Mouse (Mus musculus) embryonic facial prominence, embryonic 11.5 days (tissue): ENCODE measurements around the gene Trex1. TPM values are rescaled to one million over a fixed set of nuclear protein-coding genes. Genes with fewer than 3 reads are reported as not detected.

ENCODE experiments used
- ATAC-seq: fragments of 200-750 bp; cut with Nextera tagmentation; replicated peaks from 2 replicates; pipeline ENCODE4 v1.8.0; 2017; ENCODE audit warnings: low read depth; ENCODE audit not compliant: insufficient number of reproducible peaks, low FRiP score, low TSS enrichment
- DNase-seq: peaks from one replicate; pipeline ENCODE4 v3.0.0-alpha.2; 2015; ENCODE audit warnings: low spot score
- H3K27ac ChIP-seq: fragments of 300-500 bp; sonication (generic); replicated peaks from 2 replicates; pipeline ENCODE4 v1.5.1; 2014; ENCODE audit warnings: mild to moderate bottlenecking, low read depth, low read length, control low read depth
- H3K27me3 ChIP-seq: fragments of 300-500 bp; sonication (generic); 2 replicates; pipeline ENCODE4 v1.6.1; 2014; ENCODE audit warnings: mild to moderate bottlenecking, low read length, moderate library complexity, mixed read lengths; ENCODE audit not compliant: control insufficient read depth, insufficient read depth
- H3K36me3 ChIP-seq: fragments of 300-500 bp; sonication (generic); replicated peaks from 2 replicates; pipeline ENCODE4 v1.6.1; 2014; ENCODE audit warnings: low read depth, mild to moderate bottlenecking, low read length, moderate library complexity, mixed read lengths; ENCODE audit not compliant: control insufficient read depth, insufficient read depth
- H3K4me1 ChIP-seq: fragments of 300-500 bp; sonication (generic); 2 replicates; pipeline ENCODE4 v1.6.1; 2014; ENCODE audit warnings: low read length, mixed read lengths; ENCODE audit not compliant: control insufficient read depth, insufficient read depth
- H3K4me2 ChIP-seq: fragments of 300-500 bp; sonication (generic); 2 replicates; pipeline ENCODE4 v1.6.1; 2014; ENCODE audit warnings: low read depth, mild to moderate bottlenecking, control low read depth, low read length, moderate library complexity
- H3K4me3 ChIP-seq: fragments of 300-500 bp; sonication (generic); 2 replicates; pipeline ENCODE4 v1.5.1; 2014; ENCODE audit warnings: low read depth, low read length, control low read depth
- H3K9ac ChIP-seq: fragments of 300-500 bp; sonication (generic); replicated peaks from 2 replicates; pipeline ENCODE4 v1.6.1; 2014; ENCODE audit warnings: mild to moderate bottlenecking, control low read depth, low read length
- H3K9me3 ChIP-seq: fragments of 300-500 bp; sonication (generic); replicated peaks from 2 replicates; pipeline ENCODE4 v1.6.1; 2016; ENCODE audit warnings: mild to moderate bottlenecking, low read length, inconsistent platforms, mixed read lengths; ENCODE audit not compliant: control insufficient read depth
- WGBS: fragments of 180-500 bp; shearing (Covaris S2); extraction: QIAGEN DNeasy Blood & Tissue Kit; methylation state at CpG from one replicate; pipeline ENCODE4 v1.1.7; 2014; 5-methylcytosine and 5-hydroxymethylcytosine counted together
- polyA plus RNA-seq: library from polyadenylated mRNA; unstranded; fragments of >200 nt; fragmentation: Nextera tagmentation; extraction: Ambion mirVana; gene quantifications from 2 replicates; pipeline ENCODE4 v1.2.1, GENCODE M21; 2014

The Trex1 gene
- polyA plus RNA-seq: 4.5 and 7.8 TPM in 2 replicates

DNA sequence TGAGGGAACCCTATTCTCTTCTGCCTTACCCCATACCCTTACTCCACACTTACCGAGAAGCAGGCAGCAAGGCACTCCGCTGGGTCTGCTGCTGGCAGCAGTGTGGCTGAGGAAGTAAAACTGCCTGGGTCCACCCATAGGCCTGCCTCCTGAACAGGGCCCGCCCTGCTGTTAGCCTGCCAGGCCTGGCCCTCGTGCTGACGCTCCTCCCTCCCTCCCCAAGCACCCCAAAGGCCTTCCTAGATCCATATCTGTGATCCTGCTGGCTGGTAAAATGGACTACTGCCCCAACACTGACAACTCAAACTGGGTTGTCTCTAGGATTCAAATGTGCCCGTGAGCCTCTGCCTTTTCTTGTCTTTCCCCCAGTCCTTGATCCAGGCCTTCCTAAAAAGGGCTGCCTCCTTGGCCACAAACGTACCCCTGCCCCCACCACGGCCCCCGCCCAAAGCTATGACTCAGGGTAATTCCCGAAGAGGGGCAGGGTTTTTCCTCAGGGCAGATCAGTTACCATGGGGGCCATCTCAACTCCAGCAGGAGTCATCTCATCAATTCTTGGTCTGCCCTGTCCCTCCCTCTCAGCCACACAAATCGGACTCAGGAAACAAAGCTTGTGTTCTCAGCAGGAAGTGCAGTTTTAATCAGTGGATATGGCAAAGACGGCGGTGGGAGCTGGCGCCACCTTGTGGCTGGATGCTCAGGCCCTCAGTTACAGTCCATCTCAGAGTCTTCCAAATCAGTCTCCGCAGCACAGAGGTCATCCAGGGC, at the start of gene Trex1:
Gene Trex1, minus strand, starts transcription at position 599 of the 768 bp plus-strand sequence.
- H3K36me3 ChIP-seq: peaks cover 11% of the 10 kb centered on the region
- H3K9ac ChIP-seq: peak within 1 kb of the TSS; percentile 45
- H3K9me3 ChIP-seq: no peaks in the 10 kb centered on the region
- peaks cover 3% of the 10 kb centered on the region; the same call in 1 of the 2 replicates for H3K4me1 ChIP-seq
- ATAC-seq: peak; percentile 64
- peak; percentile 84 for DNase-seq
- H3K27ac ChIP-seq: 0 out of 2 replicates have a peak within 1 kb of the TSS, but pooled peaks have one; percentile 8
- H3K4me2 ChIP-seq: peak within 1 kb of the TSS; percentile 42
- H3K27me3 ChIP-seq: no peaks in the 10 kb centered on the region
- no peak within 1 kb of the TSS for H3K4me3 ChIP-seq
- WGBS: 19% methylated on average over 15 of the region's 15 CpGs

DNA sequence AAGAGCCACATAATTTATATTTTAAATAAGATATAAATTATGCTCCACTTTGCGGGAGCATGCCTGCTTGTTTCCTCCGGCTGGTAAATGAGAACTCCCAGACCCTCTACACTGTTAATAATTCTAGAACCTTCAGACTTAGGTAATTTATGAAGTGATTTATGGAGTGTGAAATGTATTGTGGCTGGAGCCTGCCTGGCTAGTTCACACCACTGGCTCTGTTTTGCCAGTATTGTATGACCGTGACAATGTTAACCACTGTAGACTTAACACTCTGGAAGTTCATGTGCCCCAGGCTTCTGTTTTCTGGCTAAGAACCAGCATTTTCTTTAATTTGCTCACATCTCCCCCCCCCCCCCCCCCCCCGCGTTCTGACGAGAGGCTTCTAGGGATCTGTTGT, 47.8 kb upstream of the Trex1 start:
- Histone ChIP-seq H3K9ac (no peak overlapping the region), H3K4me2 (no peak overlapping the region), H3K9me3 (no peaks in the 10 kb centered on the region), H3K27me3 (no peaks in the 10 kb centered on the region), H3K4me1 (no peaks in the 10 kb centered on the region), H3K27ac (no peak overlapping the region), H3K4me3 (no peak overlapping the region), H3K36me3 (peaks cover 25% of the 10 kb centered on the region)
- DNase-seq (no peak), ATAC-seq (no peak)
- WGBS: 90% methylated on average over 4 of the region's 6 CpGs

DNA sequence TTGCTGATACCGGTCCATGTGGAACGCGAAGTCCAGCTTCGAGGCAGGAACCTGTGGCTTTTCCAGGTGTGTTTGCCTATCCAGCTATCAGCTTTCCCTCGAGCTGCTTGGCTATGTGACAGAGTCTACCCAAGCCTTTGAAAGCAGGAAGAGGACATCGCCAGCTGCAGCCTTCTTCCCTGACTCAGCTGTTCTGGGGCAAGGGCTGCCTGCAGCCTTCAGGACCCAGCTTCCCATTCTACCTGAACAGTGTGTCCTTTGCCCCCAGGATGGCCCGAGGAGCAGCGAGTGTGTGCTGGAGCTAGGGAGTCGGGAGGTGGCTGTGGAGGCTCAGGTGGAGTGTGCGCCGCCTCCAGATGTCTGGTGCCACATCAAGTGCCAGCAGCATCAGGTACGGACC, 46.1 kb upstream of the Trex1 start:
- Histone ChIP-seq H3K9ac (no peak overlapping the region), H3K4me3 (no peak overlapping the region), H3K9me3 (no peaks in the 10 kb centered on the region), H3K4me2 (no peak overlapping the region), H3K4me1 (no peaks in the 10 kb centered on the region), H3K27ac (no peak overlapping the region), H3K36me3 (peaks cover 17% of the 10 kb centered on the region), H3K27me3 (no peaks in the 10 kb centered on the region)
- ATAC-seq (no peak), DNase-seq (no peak)
- WGBS: 90% methylated on average over 12 of the region's 12 CpGs

DNA sequence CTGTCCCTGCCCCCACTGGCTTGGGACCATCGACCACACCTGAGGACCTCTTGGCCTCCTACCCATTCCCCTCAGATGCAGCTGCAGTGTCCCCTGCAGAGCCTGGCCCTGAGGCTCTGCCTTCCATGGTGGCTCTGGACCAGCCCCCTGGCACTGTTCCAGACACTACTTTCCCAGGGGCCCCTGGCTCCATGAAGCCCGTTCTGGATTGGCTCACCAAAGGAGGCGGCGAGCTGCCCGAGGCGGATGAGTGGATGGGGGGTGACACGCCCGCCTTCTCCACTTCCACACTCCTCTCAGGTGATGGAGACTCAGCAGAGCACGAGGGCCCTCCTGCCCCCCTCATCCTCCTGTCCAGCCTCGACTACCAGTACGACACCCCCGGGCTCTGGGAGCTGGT, 45.5 kb upstream of the Trex1 start:
- H3K4me3 ChIP-seq: no peak overlapping the region
- no peak overlapping the region for H3K9ac ChIP-seq
- H3K4me2 ChIP-seq: no peak overlapping the region
- 81% methylated on average over 12 of the region's 12 CpGs for WGBS
- H3K27ac ChIP-seq: no peak overlapping the region
- DNase-seq (no peak), ATAC-seq (no peak)
- H3K9me3 ChIP-seq: no peaks in the 10 kb centered on the region
- H3K27me3 ChIP-seq: no peaks in the 10 kb centered on the region
- no peaks in the 10 kb centered on the region for H3K4me1 ChIP-seq
- peaks cover 14% of the 10 kb centered on the region for H3K36me3 ChIP-seq

DNA sequence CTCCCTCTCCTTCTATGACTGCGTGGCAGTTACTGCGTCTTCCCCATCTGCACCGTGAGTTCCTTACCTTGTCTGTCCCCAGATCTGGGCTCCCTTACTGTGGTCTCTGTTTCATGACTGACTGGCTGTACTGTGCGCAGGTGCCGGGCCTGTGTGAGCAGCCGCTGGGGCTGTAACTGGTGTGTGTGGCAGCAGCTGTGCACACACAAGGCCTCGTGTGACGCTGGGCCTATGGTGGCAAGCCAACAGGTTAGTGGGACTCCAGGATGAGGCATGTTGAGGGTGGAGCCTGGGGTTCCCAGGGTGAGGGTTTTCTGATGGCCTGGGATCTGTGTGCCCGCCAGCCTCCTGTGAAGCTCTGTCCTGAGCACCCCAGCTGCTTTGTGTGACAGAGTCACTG, 44.5 kb upstream of the Trex1 start:
- Histone ChIP-seq H3K9ac (no peak overlapping the region), H3K36me3 (peaks cover 14% of the 10 kb centered on the region), H3K27me3 (no peaks in the 10 kb centered on the region), H3K4me1 (no peaks in the 10 kb centered on the region), H3K4me2 (no peak overlapping the region), H3K4me3 (no peak overlapping the region), H3K9me3 (no peaks in the 10 kb centered on the region), H3K27ac (no peak overlapping the region)
- ATAC-seq (no peak), DNase-seq (no peak)
- WGBS: 96% methylated on average over 9 of the region's 9 CpGs

DNA sequence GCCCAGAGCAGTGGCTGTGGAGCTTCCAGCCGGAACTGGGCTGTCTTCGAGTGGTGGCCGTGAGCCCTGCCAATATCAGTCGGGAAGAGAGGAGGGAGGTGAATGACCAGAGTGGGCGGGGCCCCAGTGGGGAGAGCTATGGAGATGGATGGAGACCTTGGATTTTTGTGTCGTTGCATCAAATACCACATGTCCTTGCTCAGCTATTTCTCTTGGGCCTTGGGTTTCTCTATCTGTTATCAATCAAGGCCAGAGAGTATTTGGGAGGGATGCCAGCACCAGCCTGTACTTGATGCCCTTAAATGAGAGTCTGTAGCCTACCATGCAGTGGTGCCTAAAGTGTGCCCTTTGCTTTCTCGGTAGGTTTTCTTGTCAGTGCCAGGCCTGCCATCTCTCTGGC, 43.7 kb upstream of the Trex1 start:
- Histone ChIP-seq H3K4me1 (no peaks in the 10 kb centered on the region), H3K9me3 (no peaks in the 10 kb centered on the region), H3K36me3 (peaks cover 14% of the 10 kb centered on the region), H3K4me2 (no peak overlapping the region), H3K27me3 (no peaks in the 10 kb centered on the region), H3K9ac (no peak overlapping the region), H3K27ac (no peak overlapping the region), H3K4me3 (no peak overlapping the region)
- 82% methylated on average over 7 of the region's 7 CpGs for WGBS
- ATAC-seq: no peak
- DNase-seq: no peak

DNA sequence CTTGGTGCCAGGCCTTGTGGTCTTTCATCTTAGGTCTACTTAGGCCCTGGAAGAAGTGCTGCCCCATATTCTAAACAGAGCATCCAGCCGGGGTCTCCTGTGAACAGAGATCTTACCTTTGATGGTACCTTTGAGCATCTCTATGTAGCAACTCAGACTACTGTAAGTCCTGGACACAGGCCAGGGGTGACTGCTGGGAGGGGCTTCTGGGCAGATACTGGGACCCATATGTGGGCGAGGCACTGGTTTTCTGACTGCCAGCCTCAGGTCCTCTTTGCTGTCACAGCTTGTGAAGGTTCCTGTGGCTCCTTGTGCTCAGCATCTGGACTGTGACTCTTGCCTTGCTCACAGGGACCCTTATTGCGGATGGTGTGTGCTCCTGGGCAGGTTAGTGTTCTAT, 43.0 kb upstream of the Trex1 start:
- ATAC-seq (no peak), DNase-seq (no peak)
- Histone ChIP-seq H3K4me3 (no peak overlapping the region), H3K36me3 (peaks cover 14% of the 10 kb centered on the region), H3K9ac (no peak overlapping the region), H3K27me3 (no peaks in the 10 kb centered on the region), H3K9me3 (no peaks in the 10 kb centered on the region), H3K4me2 (no peak overlapping the region), H3K27ac (no peak overlapping the region), H3K4me1 (no peaks in the 10 kb centered on the region)
- WGBS: 97% methylated on average over 3 of the region's 3 CpGs

DNA sequence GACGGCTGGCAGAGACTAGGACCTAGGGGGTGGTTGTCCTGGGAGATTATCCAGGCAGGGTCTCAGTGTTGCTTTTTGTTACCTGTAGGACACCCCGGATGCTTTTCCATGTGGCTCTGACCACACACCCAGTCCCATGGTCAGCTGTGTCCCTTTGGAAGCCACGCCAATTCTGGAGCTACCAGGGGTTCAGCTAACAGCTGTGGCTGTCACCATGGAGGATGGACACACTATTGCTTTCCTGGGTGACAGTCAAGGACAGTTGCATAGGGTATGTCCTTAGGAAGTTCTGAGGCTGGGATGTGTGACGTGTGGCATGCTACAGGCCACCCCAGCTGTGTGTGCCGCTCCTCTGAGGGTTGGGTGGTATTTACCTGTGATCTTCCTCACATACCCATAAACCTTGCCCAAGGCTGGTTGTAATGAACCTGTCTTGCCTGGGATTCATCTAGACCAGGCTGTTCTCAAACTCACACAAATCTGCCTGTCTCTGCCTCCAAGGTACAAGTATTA, 42.5 kb upstream of the Trex1 start:
- H3K4me2 ChIP-seq: no peak overlapping the region
- H3K27ac ChIP-seq: no peak overlapping the region
- 91% methylated on average over 5 of the region's 5 CpGs for WGBS
- no peaks in the 10 kb centered on the region for H3K9me3 ChIP-seq
- no peaks in the 10 kb centered on the region for H3K4me1 ChIP-seq
- DNase-seq (no peak), ATAC-seq (no peak)
- H3K27me3 ChIP-seq: no peaks in the 10 kb centered on the region
- peaks cover 14% of the 10 kb centered on the region for H3K36me3 ChIP-seq
- H3K4me3 ChIP-seq: no peak overlapping the region
- H3K9ac ChIP-seq: no peak overlapping the region
